Mouse (Mus musculus) hindbrain, embryonic 13.5 days (tissue): ENCODE measurements around the gene Evx2. TPM values are rescaled to one million over a fixed set of nuclear protein-coding genes. Genes with fewer than 3 reads are reported as not detected.

Experiments
- ATAC-seq: fragments of 200-750 bp; cut with Nextera tagmentation; 2 replicates; pipeline ENCODE4 v1.8.0; 2017; ENCODE audit warnings: moderate TSS enrichment; ENCODE audit not compliant: low FRiP score
- H3K27ac ChIP-seq: fragments of 300-500 bp; sonication (generic); 2 replicates; pipeline ENCODE4 v1.5.1; 2015; ENCODE audit warnings: inconsistent platforms, mild to moderate bottlenecking, moderate library complexity
- H3K27me3 ChIP-seq: fragments of 300-500 bp; sonication (generic); 2 replicates; pipeline ENCODE4 v1.6.1; 2015; ENCODE audit warnings: mild to moderate bottlenecking, inconsistent platforms
- H3K36me3 ChIP-seq: fragments of 300-500 bp; sonication (generic); 2 replicates; pipeline ENCODE4 v1.6.1; 2015; ENCODE audit warnings: mild to moderate bottlenecking, inconsistent platforms
- H3K4me1 ChIP-seq: fragments of 300-500 bp; sonication (generic); replicated peaks from 2 replicates; pipeline ENCODE4 v1.6.1; 2015; ENCODE audit warnings: inconsistent platforms
- H3K4me2 ChIP-seq: fragments of 300-500 bp; sonication (generic); 2 replicates; pipeline ENCODE4 v1.6.1; 2015; ENCODE audit warnings: inconsistent platforms, mild to moderate bottlenecking, moderate library complexity
- H3K4me3 ChIP-seq: fragments of 300-500 bp; sonication (generic); 2 replicates; pipeline ENCODE4 v1.5.1; 2015; ENCODE audit warnings: mild to moderate bottlenecking, inconsistent platforms
- H3K9ac ChIP-seq: fragments of 300-500 bp; sonication (generic); 2 replicates; pipeline ENCODE4 v1.6.1; 2015; ENCODE audit warnings: mild to moderate bottlenecking, inconsistent platforms
- H3K9me3 ChIP-seq: fragments of 300-500 bp; sonication (generic); 2 replicates; pipeline ENCODE4 v1.6.1; 2016; ENCODE audit warnings: inconsistent platforms
- WGBS: fragments of 180-500 bp; shearing (Covaris S2); methylation state at CpG from one replicate; pipeline ENCODE4 v1.1.7; 2015; 5-methylcytosine and 5-hydroxymethylcytosine counted together
- microRNA-seq: library from miRNA; unstranded; fragments of <30 nt; microRNA quantifications from one replicate; pipeline ENCODE4, GENCODE M21; 2016
- polyA plus RNA-seq: library from polyadenylated mRNA; unstranded; fragments of >200 nt; fragmentation: Nextera tagmentation; extraction: Ambion mirVana; gene quantifications from 2 replicates; pipeline ENCODE4 v1.2.1, GENCODE M21; 2015

The Evx2 gene
- polyA plus RNA-seq, 1 experiment from 2014 or later, result 1.3 TPM

GRCm38 (mm10) chr2:74606087-74606760, 53.1 kb downstream of the Evx2 start:
- no peaks in the 10 kb centered on the region for H3K4me1 ChIP-seq
- H3K9me3 ChIP-seq, result no peaks in the 10 kb centered on the region
- 88% methylated on average over 5 of the region's 5 CpGs for WGBS
- H3K4me3 ChIP-seq, result no peak overlapping the region
- ATAC-seq, result no peak
- no peaks in the 10 kb centered on the region for H3K36me3 ChIP-seq
- H3K27ac ChIP-seq, result no peak overlapping the region
- H3K9ac ChIP-seq, result no peak overlapping the region
- H3K27me3 ChIP-seq, result no peaks in the 10 kb centered on the region
- no peak overlapping the region for H3K4me2 ChIP-seq

DNA sequence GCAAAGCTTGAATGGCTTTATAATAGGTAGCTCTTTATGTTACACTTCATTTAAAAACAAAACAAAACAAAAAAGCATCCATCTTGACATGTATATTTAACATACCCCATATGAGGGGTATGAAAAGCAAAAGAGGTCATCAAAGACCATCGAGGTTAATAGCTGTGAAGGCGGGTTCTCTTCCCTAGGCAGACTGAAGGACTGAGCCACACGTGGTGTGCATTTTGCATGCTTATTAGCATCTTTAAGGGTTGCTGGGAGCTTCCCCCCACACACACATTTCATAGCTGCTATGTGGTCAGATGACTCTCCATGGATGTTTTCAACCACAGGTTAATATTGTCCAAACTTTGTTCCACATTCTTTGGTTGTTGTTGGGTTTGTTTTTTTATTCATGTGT, 55.3 kb downstream of the Evx2 start:
- Histone ChIP-seq H3K4me1 (no peaks in the 10 kb centered on the region), H3K27ac (no peak overlapping the region), H3K4me2 (no peak overlapping the region), H3K9me3 (no peaks in the 10 kb centered on the region), H3K9ac (no peak overlapping the region), H3K4me3 (no peak overlapping the region), H3K36me3 (no peaks in the 10 kb centered on the region), H3K27me3 (no peaks in the 10 kb centered on the region)
- WGBS, result 17% methylated on average over 3 of the region's 3 CpGs
- no peak for ATAC-seq

Small RNA genes within 50 kb of the gene (microRNA-seq; reads per million reads assigned to microRNA genes)
- gene Gm44463, result not detected

Other genes starting within 250 kb of the Evx2 start
- 55.8 TPM in 2 replicates for gene Lnpk, start 80.1 kb downstream of the Evx2 start, polyA plus RNA-seq
- gene Hoxd13, start 8.8 kb upstream of the Evx2 start, polyA plus RNA-seq, result 0.16 TPM in 1 of 2 replicates, not detected in the other
- not detected in 2 replicates for gene Hoxd12, start 15.5 kb upstream of the Evx2 start, polyA plus RNA-seq
- gene Hoxd11, start 20.0 kb upstream of the Evx2 start, polyA plus RNA-seq, result not detected in 2 replicates
- not detected in 2 replicates for gene Hoxd10, start 32.4 kb upstream of the Evx2 start, polyA plus RNA-seq
- gene Hoxd9, start 38.2 kb upstream of the Evx2 start, polyA plus RNA-seq, result not detected in 2 replicates
- gene Hoxd8, start 45.1 kb upstream of the Evx2 start, polyA plus RNA-seq, result 0.79 and 1.5 TPM in 2 replicates
- gene Hoxd3, start 52.4 kb upstream of the Evx2 start, polyA plus RNA-seq, result 76.0 and 82.5 TPM in 2 replicates
- 4.1 and 4.2 TPM in 2 replicates for gene Hoxd4, start 52.4 kb upstream of the Evx2 start, polyA plus RNA-seq
- 1.3 and 1.5 TPM in 2 replicates for gene Gm28230, start 67.2 kb upstream of the Evx2 start, polyA plus RNA-seq
- gene Hoxd1, start 103.4 kb upstream of the Evx2 start, polyA plus RNA-seq, result 1.6 and 2.5 TPM in 2 replicates
- 151 and 158 TPM in 2 replicates for gene Mtx2, start 166.2 kb upstream of the Evx2 start, polyA plus RNA-seq